Mouse (Mus musculus) mesoderm, embryonic 11.5 days (tissue): Measurements from ENCODE around the gene Cd68.

ENCODE experiments used
- DNase-seq: peaks from one replicate; pipeline ENCODE4 v3.0.0-alpha.2; 2012; ENCODE audit warnings: low read depth, low spot score

The Cd68 gene

GRCm38 (mm10) chr11:69670786-69671725 lies 5.1 kb upstream of the Cd68 start:
- peak; percentile 96 for DNase-seq

- DNase-seq: no peak
Measured at GRCm38 (mm10) chr11:69666665-69667005, 682 bp upstream of the Cd68 start.

GRCm38 (mm10) chr11:69665457-69665960 lies 444 bp downstream of the Cd68 start:
- DNase-seq: no peak

GRCm38 (mm10) chr11:69664841-69665240 lies 1.1 kb downstream of the Cd68 start:
- DNase-seq: no peak

GRCm38 (mm10) chr11:69663795-69664194 lies 2.2 kb downstream of the Cd68 start:
- DNase-seq: no peak

- no peak for DNase-seq
Measured at GRCm38 (mm10) chr11:69662967-69663671, 2.8 kb downstream of the Cd68 start.

- peak; percentile 99 for DNase-seq
Measured at GRCm38 (mm10) chr11:69662213-69662966, 3.6 kb downstream of the Cd68 start, which contains the start of gene Mpdu1. Gene Mpdu1, minus strand, starts transcription at chr11:69662642.

- no peak for DNase-seq
Measured at GRCm38 (mm10) chr11:69661221-69661881, 4.6 kb downstream of the Cd68 start.

GRCm38 (mm10) chr11:69657462-69657881 lies 8.5 kb downstream of the Cd68 start:
- DNase-seq: no peak

GRCm38 (mm10) chr11:69656617-69657461 lies 9.1 kb downstream of the Cd68 start:
- DNase-seq: peak; percentile 77

- no peak for DNase-seq
Measured at GRCm38 (mm10) chr11:69656065-69656455, 9.9 kb downstream of the Cd68 start.

- DNase-seq: peak; percentile 88
Measured at GRCm38 (mm10) chr11:69655264-69656064, 10.5 kb downstream of the Cd68 start, which contains the start of gene Sox15. Gene Sox15, plus strand, starts transcription at chr11:69655314.

- no peak for DNase-seq
Measured at GRCm38 (mm10) chr11:69654760-69655159, 11.2 kb downstream of the Cd68 start.

GRCm38 (mm10) chr11:69653399-69653798 lies 12.6 kb downstream of the Cd68 start:
- no peak for DNase-seq

- no peak for DNase-seq
Measured at GRCm38 (mm10) chr11:69645860-69646259, 20.1 kb downstream of the Cd68 start.

- DNase-seq: no peak
Measured at GRCm38 (mm10) chr11:69635471-69635870, 30.5 kb downstream of the Cd68 start.

- peak; percentile 44 for DNase-seq
Measured at GRCm38 (mm10) chr11:69633128-69633866, 32.7 kb downstream of the Cd68 start.

GRCm38 (mm10) chr11:69632284-69633089 lies 33.5 kb downstream of the Cd68 start, which contains the start of gene Fxr2:
Gene Fxr2, plus strand, starts transcription at chr11:69632990.
- DNase-seq: peak; percentile 100
